8 mouse cellular contexts compared by ENCODE assay signal in genomic region chr13:111808637-111809465, GRCm38 (mm10). TPM values are rescaled to one million over a fixed set of nuclear protein-coding genes. Genes with fewer than 3 reads are reported as not detected.
A peak's percentile ranks its signal among the peaks of the same experiment; 100 is the strongest.
DNase-seq lines count a peak whose midpoint lies in the region; ATAC-seq and TF ChIP-seq lines count a peak whose summit lies in the region.

Gene Map3k1, minus strand, starts transcription at chr13:111808993.

- under 1% methylated on average over 73 of the region's 136 CpGs for WGBS in embryonic facial prominence, embryonic 12.5 days
- WGBS in heart, adult 2 months, result 1% methylated on average over 106 of the region's 136 CpGs
- 3% methylated on average over 100 of the region's 136 CpGs for WGBS in kidney, adult 2 months
- WGBS in limb, embryonic 14.5 days, result 0% methylated on average over 7 of the region's 136 CpGs
- under 1% methylated on average over 60 of the region's 136 CpGs for WGBS in midbrain, postnatal 0 days
- WGBS in stomach, embryonic 14.5 days, result 0% methylated on average over 59 of the region's 136 CpGs

- H3K36me3 ChIP-seq in embryonic facial prominence, embryonic 12.5 days, result no peaks in the 10 kb centered on the region
- H3K36me3 ChIP-seq in heart, adult 2 months (ENCODE audit: control insufficient read depth, insufficient read depth, low read length), result peaks cover 9% of the 10 kb centered on the region
- no peaks in the 10 kb centered on the region for H3K36me3 ChIP-seq in kidney, adult 2 months (ENCODE audit: control insufficient read depth, insufficient read depth, low read length)
- no peaks in the 10 kb centered on the region for H3K36me3 ChIP-seq in limb, embryonic 14.5 days (ENCODE audit: control insufficient read depth, insufficient read depth, low read length)
- no peaks in the 10 kb centered on the region for H3K36me3 ChIP-seq in midbrain, postnatal 0 days (ENCODE audit: insufficient read depth, low read length)
- H3K36me3 ChIP-seq in stomach, embryonic 14.5 days (ENCODE audit: control insufficient read depth, insufficient read depth, low read length), result no peaks in the 10 kb centered on the region

- intact Hi-C loops in heart, adult 2 months (cut with DNase I), result loop anchor here (1.0 to 10.0 kb wide), 5 partner anchors 128 to 656 kb away; partner anchors contain the start of gene Il6st

- no peaks in the 10 kb centered on the region for H3K27me3 ChIP-seq in embryonic facial prominence, embryonic 12.5 days
- no peaks in the 10 kb centered on the region for H3K27me3 ChIP-seq in heart, adult 2 months (ENCODE audit: control insufficient read depth, insufficient read depth, low read length)
- no peaks in the 10 kb centered on the region for H3K27me3 ChIP-seq in kidney, adult 2 months (replicated peaks; ENCODE audit: control insufficient read depth, insufficient read depth, low read length)
- no peaks in the 10 kb centered on the region for H3K27me3 ChIP-seq in limb, embryonic 14.5 days (ENCODE audit: control insufficient read depth, insufficient read depth, low read length)
- H3K27me3 ChIP-seq in midbrain, postnatal 0 days (ENCODE audit: insufficient read depth, low read length), result no peaks in the 10 kb centered on the region
- no peaks in the 10 kb centered on the region for H3K27me3 ChIP-seq in stomach, embryonic 14.5 days (ENCODE audit: control insufficient read depth, insufficient read depth, low read length)

- no peaks in the 10 kb centered on the region for H3K9me3 ChIP-seq in embryonic facial prominence, embryonic 12.5 days
- H3K9me3 ChIP-seq in limb, embryonic 14.5 days (ENCODE audit: control insufficient read depth, low read length), result no peaks in the 10 kb centered on the region
- H3K9me3 ChIP-seq in midbrain, postnatal 0 days (ENCODE audit: low read length), result no peaks in the 10 kb centered on the region
- H3K9me3 ChIP-seq in stomach, embryonic 14.5 days (ENCODE audit: control insufficient read depth, low read depth, low read length), result no peaks in the 10 kb centered on the region

- TF ChIP-seq POLR2A in heart, adult 2 months (IDR thresholded peaks at IDR 0.05; ENCODE audit: insufficient read depth, low read depth, low read length), result no peak
- TF ChIP-seq POLR2A in kidney, adult 2 months (IDR thresholded peaks at IDR 0.05; ENCODE audit: low read depth, low read length), result peak; percentile 5
- 0 out of 2 replicates have a peak, but pooled peaks have one; percentile 17 for TF ChIP-seq POLR2A in limb, embryonic 14.5 days (IDR thresholded peaks at IDR 0.05; ENCODE audit: borderline replicate concordance, extremely low read depth, insufficient read depth, insufficient read length)

- DNase-seq in 3134 (ENCODE audit: extremely low read depth, insufficient read length, low spot score), result peak; percentile 51
- peak; percentile 86 for DNase-seq in adrenal gland, adult 2 months
- DNase-seq in heart, adult 2 months, result peak; percentile 83 to 87
- peak; percentile 74 for DNase-seq in kidney, adult 2 months
- peak; percentile 62 for DNase-seq in limb, embryonic 14.5 days (ENCODE audit: low spot score)
- DNase-seq in midbrain, postnatal 0 days (ENCODE audit: low spot score), result peak; percentile 82

- peak; percentile 30 for TF ChIP-seq CTCF in heart, adult 2 months (IDR thresholded peaks at IDR 0.05)
- no peak for TF ChIP-seq CTCF in kidney, adult 2 months (conservative IDR thresholded peaks at IDR 0.05; ENCODE audit: insufficient read depth, insufficient read length, low read depth, low read length)
- TF ChIP-seq CTCF in midbrain, postnatal 0 days (IDR thresholded peaks at IDR 0.05), result peak; percentile 15; the same call in 1 of the 2 replicates

- peak within 1 kb of the TSS; percentile 93 for H3K4me2 ChIP-seq in embryonic facial prominence, embryonic 12.5 days (replicated peaks)
- H3K4me2 ChIP-seq in limb, embryonic 14.5 days (replicated peaks; ENCODE audit: low read depth, low read length, severe bottlenecking), result peak within 1 kb of the TSS; percentile 94
- H3K4me2 ChIP-seq in midbrain, postnatal 0 days (ENCODE audit: low read depth, low read length, poor library complexity, severe bottlenecking), result peak within 1 kb of the TSS; percentile 89
- H3K4me2 ChIP-seq in stomach, embryonic 14.5 days (replicated peaks; ENCODE audit: low read depth, low read length), result peak within 1 kb of the TSS; percentile 93

- peak; percentile 78 for ATAC-seq in embryonic facial prominence, embryonic 12.5 days (ENCODE audit: insufficient number of reproducible peaks, insufficient read depth, low FRiP score, low TSS enrichment)
- ATAC-seq in limb, embryonic 14.5 days (ENCODE audit: low FRiP score, low read depth), result peak; percentile 82
- peak; percentile 86 for ATAC-seq in midbrain, postnatal 0 days (ENCODE audit: low FRiP score)
- ATAC-seq in stomach, embryonic 14.5 days (ENCODE audit: insufficient number of reproducible peaks, insufficient read depth, low FRiP score, low read depth), result peak; percentile 78

- H3K9ac ChIP-seq in embryonic facial prominence, embryonic 12.5 days, result peak within 1 kb of the TSS; percentile 91
- H3K9ac ChIP-seq in heart, adult 2 months (ENCODE audit: low read depth, low read length), result peak within 1 kb of the TSS; percentile 100
- H3K9ac ChIP-seq in limb, embryonic 14.5 days (ENCODE audit: low read depth, low read length, severe bottlenecking), result peak within 1 kb of the TSS; percentile 90
- peak within 1 kb of the TSS; percentile 87 for H3K9ac ChIP-seq in midbrain, postnatal 0 days (replicated peaks; ENCODE audit: low read length, poor library complexity, severe bottlenecking)
- H3K9ac ChIP-seq in stomach, embryonic 14.5 days (replicated peaks; ENCODE audit: low read depth, low read length), result peak within 1 kb of the TSS; percentile 93

- H3K79me2 ChIP-seq in heart, adult 2 months (replicated peaks; ENCODE audit: control insufficient read depth, insufficient read depth, low read length), result 0 out of 2 replicates have a peak, but pooled peaks cover under 1% of the 10 kb centered on the region

- no peak for TF ChIP-seq EP300 in heart, adult 2 months (IDR thresholded peaks at IDR 0.05; ENCODE audit: insufficient read depth, low read depth, low read length)

- peak within 1 kb of the TSS; percentile 96 for H3K27ac ChIP-seq in embryonic facial prominence, embryonic 12.5 days
- H3K27ac ChIP-seq in heart, adult 2 months, result peak within 1 kb of the TSS; percentile 96
- H3K27ac ChIP-seq in kidney, adult 2 months (ENCODE audit: insufficient read depth, low read depth, low read length), result peak within 1 kb of the TSS; percentile 99
- peak within 1 kb of the TSS; percentile 95 for H3K27ac ChIP-seq in limb, embryonic 14.5 days (replicated peaks; ENCODE audit: low read depth, low read length)
- peak within 1 kb of the TSS; percentile 96 for H3K27ac ChIP-seq in midbrain, postnatal 0 days (ENCODE audit: low read depth, low read length)
- H3K27ac ChIP-seq in stomach, embryonic 14.5 days (ENCODE audit: low read length), result peak within 1 kb of the TSS; percentile 96

- H3K4me3 ChIP-seq in embryonic facial prominence, embryonic 12.5 days, result peak within 1 kb of the TSS; percentile 94
- H3K4me3 ChIP-seq in heart, adult 2 months, result peak within 1 kb of the TSS; percentile 94
- H3K4me3 ChIP-seq in kidney, adult 2 months (ENCODE audit: insufficient read depth, low read depth, low read length), result peak within 1 kb of the TSS; percentile 94
- H3K4me3 ChIP-seq in limb, embryonic 14.5 days (replicated peaks; ENCODE audit: low read length), result peak within 1 kb of the TSS; percentile 92
- H3K4me3 ChIP-seq in midbrain, postnatal 0 days (ENCODE audit: low read depth, low read length), result peak within 1 kb of the TSS; percentile 96
- peak within 1 kb of the TSS; percentile 95 for H3K4me3 ChIP-seq in stomach, embryonic 14.5 days (ENCODE audit: low read depth, low read length)

- H3K4me1 ChIP-seq in embryonic facial prominence, embryonic 12.5 days, result peaks cover 24% of the 10 kb centered on the region
- peaks cover 9% of the 10 kb centered on the region for H3K4me1 ChIP-seq in heart, adult 2 months (ENCODE audit: control insufficient read depth, insufficient read depth, low read length)
- peaks cover 18% of the 10 kb centered on the region for H3K4me1 ChIP-seq in kidney, adult 2 months (ENCODE audit: control insufficient read depth, insufficient read depth, low read length)
- peaks cover 19% of the 10 kb centered on the region for H3K4me1 ChIP-seq in limb, embryonic 14.5 days (ENCODE audit: control insufficient read depth, insufficient read depth, low read length)
- H3K4me1 ChIP-seq in midbrain, postnatal 0 days (ENCODE audit: insufficient read depth, low read length), result peaks cover 3% of the 10 kb centered on the region; the same call in 1 of the 2 replicates
- peaks cover 21% of the 10 kb centered on the region for H3K4me1 ChIP-seq in stomach, embryonic 14.5 days (ENCODE audit: control insufficient read depth, insufficient read depth, low read length)

RNA-seq across cellular contexts. Expression of gene Map3k1, which starts in this region (rescaled TPM):
- 10 to 100 TPM; 49.1 to 64.9 TPM for total RNA-seq in adrenal gland, adult 2 months (2021)
- 8.3 and 8.8 TPM in 2 replicates for polyA plus RNA-seq in adrenal gland, adult 2 months (2012; rRNA removed)
- polyA plus RNA-seq in embryonic facial prominence, embryonic 12.5 days (2016; fragmentation: Nextera tagmentation; extraction: Ambion mirVana), result 17.9 and 18.3 TPM in 2 replicates
- 10 to 100 TPM; 15.2 to 24.6 TPM for total RNA-seq in heart, adult 2 months (2021)
- 10.7 and 14.0 TPM in 2 replicates for polyA plus RNA-seq in heart, adult 2 months (2012; rRNA removed)
- 16.6 and 17.8 TPM in 2 replicates for polyA plus RNA-seq in kidney, adult 2 months (2012; rRNA removed)
- 11.4 and 12.5 TPM in 2 replicates for polyA plus RNA-seq in limb, embryonic 14.5 days (2012; rRNA removed)
- polyA plus RNA-seq in limb, embryonic 14.5 days (2014; fragmentation: Nextera tagmentation; extraction: Ambion mirVana), result 15.5 and 15.8 TPM in 2 replicates
- 16.3 and 19.2 TPM in 2 replicates for total RNA-seq in midbrain, postnatal 0 days (2014; rRNA removed)
- 6.1 and 6.2 TPM in 2 replicates for polyA plus RNA-seq in midbrain, postnatal 0 days (2015; fragmentation: Nextera tagmentation; extraction: Ambion mirVana)
- polyA plus RNA-seq in stomach, embryonic 14.5 days (2014; fragmentation: Nextera tagmentation; extraction: Ambion mirVana), result 32.0 and 36.7 TPM in 2 replicates

Comparison
In these comparisons a context has a peak if more than half of its experiments do, and no peak if none do; other contexts are left out.
1. Peak in every context shown above with its lines: DNase-seq, ATAC-seq, H3K4me3 ChIP-seq and H3K27ac ChIP-seq.